Mouse (Mus musculus): ENCODE results near the gene Krt31. TPM values are rescaled to one million over a fixed set of nuclear protein-coding genes. Genes with fewer than 3 reads are reported as not detected.
A peak's percentile ranks its signal among the peaks of the same experiment; 100 is the strongest.

The Krt31 gene
- total RNA-seq (2014; fragmentation: Nextera tagmentation) (not detected in 2 replicates), total RNA-seq (2017) (0.06 TPM in 1 of 2 replicates, not detected in the other), polyA plus RNA-seq (2012) (not detected in 2 replicates)

- H3K4me3 ChIP-seq (ENCODE audit: low read depth, low read length): no peak within 1 kb of the TSS
- no peaks in the 10 kb centered on the region for H3K4me1 ChIP-seq (ENCODE audit: insufficient read depth, low read depth, low read length)
- no peak for ATAC-seq (ENCODE audit: extremely low read depth, insufficient number of reproducible peaks, low FRiP score, poor library complexity, severe bottlenecking)
- TF ChIP-seq POLR2AphosphoS5 (IDR thresholded peaks at IDR 0.05; ENCODE audit: insufficient replicate concordance, low read depth, low read length) (no peak), TAL1 (conservative IDR thresholded peaks at IDR 0.05; ENCODE audit: low read depth, low read length) (no peak)
- H3K36me3 ChIP-seq (replicated peaks): no peaks in the 10 kb centered on the region
- H3K9me3 ChIP-seq (replicated peaks): peaks cover 53% of the 10 kb centered on the region
- H3K27me3 ChIP-seq (ENCODE audit: insufficient read depth, low read length): no peaks in the 10 kb centered on the region
- no peak for DNase-seq (ENCODE audit: low spot score)
These were observed at the start of gene Krt31 for GRCm38 (mm10) chr11:100050451-100050850. Krt31 (minus strand) TSS chr11:100050551.

- TF ChIP-seq GATA1 (IDR thresholded peaks at IDR 0.05; ENCODE audit: borderline replicate concordance, low read length) (no peak), CTCF (IDR thresholded peaks at IDR 0.05; ENCODE audit: low read depth, low read length) (no peak), TAL1 (conservative IDR thresholded peaks at IDR 0.05; ENCODE audit: low read depth, low read length) (no peak), POLR2AphosphoS5 (IDR thresholded peaks at IDR 0.05; ENCODE audit: insufficient replicate concordance, low read depth, low read length) (no peak), GATA2 (IDR thresholded peaks at IDR 0.05; ENCODE audit: borderline replicate concordance, low read depth, low read length) (no peak)
- Histone ChIP-seq H3K27me3 (ENCODE audit: insufficient read depth, low read length) (no peaks in the 10 kb centered on the region), H3K4me1 (ENCODE audit: insufficient read depth, low read depth, low read length) (no peaks in the 10 kb centered on the region)
These were observed 47.5 kb upstream of the Krt31 start for GRCm38 (mm10) chr11:100097819-100098218.

GRCm38 (mm10) chr11:100096141-100096540, 45.8 kb upstream of the Krt31 start, which contains the start of gene Krt35:
Krt35 (minus strand) TSS chr11:100096241.
- ATAC-seq (ENCODE audit: extremely low read depth, insufficient number of reproducible peaks, low FRiP score, poor library complexity, severe bottlenecking) (no peak), DNase-seq (ENCODE audit: low spot score) (no peak)
- TF ChIP-seq GATA2 (IDR thresholded peaks at IDR 0.05; ENCODE audit: borderline replicate concordance, low read depth, low read length) (no peak), GATA1 (IDR thresholded peaks at IDR 0.05; ENCODE audit: borderline replicate concordance, low read length) (no peak), CTCF (IDR thresholded peaks at IDR 0.05; ENCODE audit: low read depth, low read length) (no peak), POLR2AphosphoS5 (IDR thresholded peaks at IDR 0.05; ENCODE audit: insufficient replicate concordance, low read depth, low read length) (no peak), TAL1 (conservative IDR thresholded peaks at IDR 0.05; ENCODE audit: low read depth, low read length) (no peak)
- Histone ChIP-seq H3K4me1 (ENCODE audit: insufficient read depth, low read depth, low read length) (no peaks in the 10 kb centered on the region), H3K27me3 (ENCODE audit: insufficient read depth, low read length) (no peaks in the 10 kb centered on the region), H3K4me3 (ENCODE audit: low read depth, low read length) (peak within 1 kb of the TSS; percentile 15; the same call in 1 of the 2 replicates), H3K9me3 (replicated peaks) (peaks cover 91% of the 10 kb centered on the region), H3K36me3 (replicated peaks) (no peaks in the 10 kb centered on the region)

More at GRCm38 (mm10) chr11:100097819-100098218, 47.5 kb upstream of the Krt31 start:
- Histone ChIP-seq H3K36me3 (replicated peaks) (no peaks in the 10 kb centered on the region), H3K9me3 (replicated peaks) (peaks cover 92% of the 10 kb centered on the region), H3K4me3 (ENCODE audit: low read depth, low read length) (no peak overlapping the region)
- ATAC-seq (ENCODE audit: extremely low read depth, insufficient number of reproducible peaks, low FRiP score, poor library complexity, severe bottlenecking) (no peak), DNase-seq (ENCODE audit: low spot score) (no peak)

- H3K4me3 ChIP-seq (ENCODE audit: low read depth, low read length): no peak overlapping the region
- peaks cover 72% of the 10 kb centered on the region for H3K9me3 ChIP-seq (replicated peaks)
- H3K36me3 ChIP-seq (replicated peaks): no peaks in the 10 kb centered on the region
- DNase-seq (ENCODE audit: low spot score) (no peak), ATAC-seq (ENCODE audit: extremely low read depth, insufficient number of reproducible peaks, low FRiP score, poor library complexity, severe bottlenecking) (no peak)
- no peaks in the 10 kb centered on the region for H3K27me3 ChIP-seq (ENCODE audit: insufficient read depth, low read length)
- no peaks in the 10 kb centered on the region for H3K4me1 ChIP-seq (ENCODE audit: insufficient read depth, low read depth, low read length)
- no peak for TF ChIP-seq POLR2AphosphoS5 (IDR thresholded peaks at IDR 0.05; ENCODE audit: insufficient replicate concordance, low read depth, low read length)
- TF ChIP-seq GATA1 (IDR thresholded peaks at IDR 0.05; ENCODE audit: borderline replicate concordance, low read length): no peak
- TF ChIP-seq GATA2 (IDR thresholded peaks at IDR 0.05; ENCODE audit: borderline replicate concordance, low read depth, low read length): no peak
- no peak for TF ChIP-seq TAL1 (conservative IDR thresholded peaks at IDR 0.05; ENCODE audit: low read depth, low read length)
- TF ChIP-seq CTCF (IDR thresholded peaks at IDR 0.05; ENCODE audit: low read depth, low read length): no peak
These were observed 38.2 kb upstream of the Krt31 start for GRCm38 (mm10) chr11:100088378-100089025.

- Histone ChIP-seq H3K36me3 (replicated peaks) (no peaks in the 10 kb centered on the region), H3K4me3 (ENCODE audit: low read depth, low read length) (no peak within 1 kb of the TSS), H3K9me3 (replicated peaks) (peaks cover 74% of the 10 kb centered on the region), H3K27me3 (ENCODE audit: insufficient read depth, low read length) (no peaks in the 10 kb centered on the region), H3K4me1 (ENCODE audit: insufficient read depth, low read depth, low read length) (no peaks in the 10 kb centered on the region)
- ATAC-seq (ENCODE audit: extremely low read depth, insufficient number of reproducible peaks, low FRiP score, poor library complexity, severe bottlenecking) (no peak), DNase-seq (ENCODE audit: low spot score) (no peak)
- TF ChIP-seq GATA1 (IDR thresholded peaks at IDR 0.05; ENCODE audit: borderline replicate concordance, low read length): no peak
- no peak for TF ChIP-seq POLR2AphosphoS5 (IDR thresholded peaks at IDR 0.05; ENCODE audit: insufficient replicate concordance, low read depth, low read length)
- TF ChIP-seq CTCF (IDR thresholded peaks at IDR 0.05; ENCODE audit: low read depth, low read length): no peak
- TF ChIP-seq GATA2 (IDR thresholded peaks at IDR 0.05; ENCODE audit: borderline replicate concordance, low read depth, low read length): no peak
- no peak for TF ChIP-seq TAL1 (conservative IDR thresholded peaks at IDR 0.05; ENCODE audit: low read depth, low read length)
These were observed 37.5 kb upstream of the Krt31 start, which contains the start of gene Krt32 for GRCm38 (mm10) chr11:100087861-100088260. Krt32 (minus strand) TSS chr11:100088226.

- no peaks in the 10 kb centered on the region for H3K36me3 ChIP-seq (replicated peaks)
- TF ChIP-seq CTCF (IDR thresholded peaks at IDR 0.05; ENCODE audit: low read depth, low read length) (no peak), GATA1 (IDR thresholded peaks at IDR 0.05; ENCODE audit: borderline replicate concordance, low read length) (no peak), TAL1 (conservative IDR thresholded peaks at IDR 0.05; ENCODE audit: low read depth, low read length) (no peak), GATA2 (IDR thresholded peaks at IDR 0.05; ENCODE audit: borderline replicate concordance, low read depth, low read length) (no peak), POLR2AphosphoS5 (IDR thresholded peaks at IDR 0.05; ENCODE audit: insufficient replicate concordance, low read depth, low read length) (no peak)
- H3K9me3 ChIP-seq (replicated peaks): peaks cover 59% of the 10 kb centered on the region
- H3K4me3 ChIP-seq (ENCODE audit: low read depth, low read length): no peak overlapping the region
- H3K4me1 ChIP-seq (ENCODE audit: insufficient read depth, low read depth, low read length): no peaks in the 10 kb centered on the region
- no peak for ATAC-seq (ENCODE audit: extremely low read depth, insufficient number of reproducible peaks, low FRiP score, poor library complexity, severe bottlenecking)
- H3K27me3 ChIP-seq (ENCODE audit: insufficient read depth, low read length): no peaks in the 10 kb centered on the region
- no peak for DNase-seq (ENCODE audit: low spot score)
These were observed 23.5 kb upstream of the Krt31 start for GRCm38 (mm10) chr11:100073873-100074272.
